ENCODE assay signal across 8 mouse cellular contexts in the genomic region with DNA sequence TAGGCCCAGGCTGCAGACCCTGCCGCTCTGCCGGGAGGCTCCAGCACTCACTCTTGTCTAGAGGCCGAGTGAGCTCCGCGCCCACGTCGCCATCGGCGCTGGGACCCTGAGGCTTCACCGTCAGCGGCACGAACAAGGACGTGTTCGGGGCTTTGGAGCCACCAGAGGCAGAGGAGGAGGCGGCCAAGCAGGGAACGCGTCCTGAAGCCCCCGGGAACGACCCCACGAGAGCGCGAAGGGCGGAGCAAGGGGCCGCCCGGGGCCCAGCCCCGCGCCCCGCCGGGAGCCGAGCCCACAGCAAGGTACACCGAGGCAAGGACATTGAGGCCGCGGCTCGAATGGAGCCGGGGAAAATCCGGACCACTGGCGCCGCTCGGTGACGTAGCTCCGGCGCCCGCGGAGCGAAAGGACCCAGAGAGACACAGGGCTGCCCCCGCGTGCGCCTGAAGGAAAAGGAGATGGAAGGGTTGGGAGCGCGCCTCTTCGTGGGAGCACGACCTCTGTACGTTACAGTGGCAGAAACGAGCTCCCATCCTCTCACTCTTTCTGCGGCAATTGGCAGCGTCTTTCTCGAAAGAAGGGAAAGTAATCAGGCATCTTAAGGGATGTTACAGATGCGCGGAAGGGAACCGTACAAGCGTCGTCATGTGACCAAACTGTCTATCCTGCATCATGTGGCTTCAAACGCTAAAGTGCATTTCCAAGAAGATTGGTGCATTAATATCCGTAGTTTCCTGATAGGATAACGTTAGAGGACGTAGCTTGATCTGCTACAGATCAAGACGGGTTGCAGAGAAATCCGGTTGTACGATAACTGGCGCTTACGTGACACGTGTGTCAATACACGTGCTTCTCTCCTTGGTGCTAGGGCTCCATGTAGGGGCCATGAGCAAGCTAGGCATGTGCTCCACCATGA. TPM values are rescaled to one million over a fixed set of nuclear protein-coding genes. Genes with fewer than 3 reads are reported as not detected.
DNase-seq lines count a peak whose midpoint lies in the region; ATAC-seq lines count a peak whose summit lies in the region.

Gene 4930507D05Rik (plus strand): TSS at position 126 of the 916 bp plus-strand sequence.
Gene Supv3l1 (minus strand): TSS at position 375 of the 916 bp plus-strand sequence.

- ATAC-seq in forebrain, embryonic 14.5 days, result peak; percentile 95
- peak; percentile 94 for ATAC-seq in neural tube, embryonic 15.5 days (ENCODE audit: low FRiP score)

- intact Hi-C loops in heart, postnatal 14 days (cut with DNase I), result loop anchor here (2.0 kb wide), 1 partner anchor 37 kb away; the partner anchor contains the start of gene Vps26a

- peak within 1 kb of the TSS; percentile 76 for H3K27ac ChIP-seq in forebrain, embryonic 14.5 days (ENCODE audit: low read depth, low read length)
- peak within 1 kb of the TSS; percentile 96 for H3K27ac ChIP-seq in neural tube, embryonic 15.5 days (replicated peaks)

- WGBS in forebrain, embryonic 14.5 days, result under 1% methylated on average over 73 of the region's 73 CpGs
- WGBS in neural tube, embryonic 15.5 days, result under 1% methylated on average over 73 of the region's 73 CpGs

- DNase-seq in ES-CJ7 (ENCODE audit: low read depth, low spot score), result peak; percentile 90
- DNase-seq in cerebellum, adult 11 months, result peak; percentile 90
- DNase-seq in forebrain, embryonic 14.5 days (ENCODE audit: low spot score), result peak; percentile 96
- peak; percentile 93 to 97 for DNase-seq in heart, postnatal 14 days
- DNase-seq in layer of hippocampus, adult 11-12 months (ENCODE audit: low spot score), result peak; percentile 92
- DNase-seq in lung, adult 18-20 months, result peak; percentile 85 to 87
- peak; percentile 90 for DNase-seq in testis, postnatal 14 days (ENCODE audit: low spot score)

- peak within 1 kb of the TSS; percentile 79 for H3K4me3 ChIP-seq in forebrain, embryonic 14.5 days (ENCODE audit: low read depth, low read length)
- H3K4me3 ChIP-seq in neural tube, embryonic 15.5 days (replicated peaks), result peak within 1 kb of the TSS; percentile 98

- H3K4me2 ChIP-seq in forebrain, embryonic 14.5 days (ENCODE audit: low read length), result peak within 1 kb of the TSS; percentile 63
- peak within 1 kb of the TSS; percentile 78 for H3K4me2 ChIP-seq in neural tube, embryonic 15.5 days

- H3K36me3 ChIP-seq in forebrain, embryonic 14.5 days (ENCODE audit: control insufficient read depth, insufficient read depth, low read length), result peaks cover 30% of the 10 kb centered on the region
- H3K36me3 ChIP-seq in neural tube, embryonic 15.5 days, result peaks cover 25% of the 10 kb centered on the region

- H3K9ac ChIP-seq in forebrain, embryonic 14.5 days (ENCODE audit: low read length), result peak within 1 kb of the TSS; percentile 84
- H3K9ac ChIP-seq in neural tube, embryonic 15.5 days (replicated peaks), result peak within 1 kb of the TSS; percentile 97

- no peaks in the 10 kb centered on the region for H3K27me3 ChIP-seq in forebrain, embryonic 14.5 days (replicated peaks; ENCODE audit: control insufficient read depth, insufficient read depth, low read length)
- no peaks in the 10 kb centered on the region for H3K27me3 ChIP-seq in neural tube, embryonic 15.5 days (replicated peaks)

- no peaks in the 10 kb centered on the region for H3K9me3 ChIP-seq in forebrain, embryonic 14.5 days (replicated peaks; ENCODE audit: control insufficient read depth, low read length)
- no peaks in the 10 kb centered on the region for H3K9me3 ChIP-seq in neural tube, embryonic 15.5 days (replicated peaks)

- peaks cover 10% of the 10 kb centered on the region; the same call in 1 of the 2 replicates for H3K4me1 ChIP-seq in forebrain, embryonic 14.5 days (ENCODE audit: control insufficient read depth, insufficient read depth, low read length)
- H3K4me1 ChIP-seq in neural tube, embryonic 15.5 days, result peaks cover 18% of the 10 kb centered on the region

RNA-seq across cellular contexts. Expression of gene 4930507D05Rik, which starts in this region (rescaled TPM):
- polyA plus RNA-seq in forebrain, embryonic 14.5 days (2014; fragmentation: Nextera tagmentation; extraction: Ambion mirVana), result 1.1 and 1.4 TPM in 2 replicates
- total RNA-seq in heart, postnatal 14 days (2021), result under 1 TPM; 0.32 to 0.33 TPM
- 1.3 and 1.7 TPM in 2 replicates for polyA plus RNA-seq in neural tube, embryonic 15.5 days (2015; fragmentation: Nextera tagmentation; extraction: Ambion mirVana)

RNA-seq across cellular contexts. Expression of gene Supv3l1, which starts in this region (rescaled TPM):
- 22.3 and 22.6 TPM in 2 replicates for polyA plus RNA-seq in forebrain, embryonic 14.5 days (2014; fragmentation: Nextera tagmentation; extraction: Ambion mirVana)
- 10 to 100 TPM; 30.4 to 35.6 TPM for total RNA-seq in heart, postnatal 14 days (2021)
- 19.9 and 20.9 TPM in 2 replicates for polyA plus RNA-seq in neural tube, embryonic 15.5 days (2015; fragmentation: Nextera tagmentation; extraction: Ambion mirVana)

Comparison
In these comparisons a context has a peak if more than half of its experiments do, and no peak if none do; other contexts are left out.
1. Peak in every context shown above with its lines: DNase-seq, ATAC-seq, H3K4me3 ChIP-seq and H3K27ac ChIP-seq.